Mouse (Mus musculus) frontal cortex, postnatal 25 days (tissue): ENCODE measurements around the gene Pnpla1.
"Not testable (repeated sequence)": the region's sequence is repeated elsewhere in the genome, so short reads cannot be mapped to it uniquely, and the experiment has no call there.

Experiments
- DNase-seq, 2 experiments: peaks; one replicate each; pipeline ENCODE4 v3.0.0; 2022; ENCODE audit warnings: low spot score in 2 of 2

The Pnpla1 gene

GRCm38 (mm10) chr17:28858205-28858604 lies at the start of gene Pnpla1:
Pnpla1 (plus strand) TSS chr17:28858411.
- DNase-seq: no peak

GRCm38 (mm10) chr17:28808714-28809113 lies 49.5 kb upstream of the Pnpla1 start:
- no peak for DNase-seq

GRCm38 (mm10) chr17:28809175-28809831 lies 48.9 kb upstream of the Pnpla1 start:
- DNase-seq: no peak

- no peak for DNase-seq
These were observed 45.9 kb upstream of the Pnpla1 start for GRCm38 (mm10) chr17:28812345-28812744.

GRCm38 (mm10) chr17:28814529-28815097 lies 43.6 kb upstream of the Pnpla1 start:
- no peak for DNase-seq

GRCm38 (mm10) chr17:28815384-28816004 lies 42.7 kb upstream of the Pnpla1 start:
- no peak for DNase-seq

- DNase-seq: not testable (repeated sequence)
These were observed 41.9 kb upstream of the Pnpla1 start for GRCm38 (mm10) chr17:28816326-28816725.

GRCm38 (mm10) chr17:28816875-28817811 lies 41.1 kb upstream of the Pnpla1 start:
- DNase-seq: no peak

GRCm38 (mm10) chr17:28820189-28820588 lies 38.0 kb upstream of the Pnpla1 start:
- no peak for DNase-seq

- no peak for DNase-seq
These were observed 35.0 kb upstream of the Pnpla1 start for GRCm38 (mm10) chr17:28823004-28823745.

GRCm38 (mm10) chr17:28823749-28824148 lies 34.5 kb upstream of the Pnpla1 start:
- DNase-seq: no peak

GRCm38 (mm10) chr17:28824896-28825295 lies 33.3 kb upstream of the Pnpla1 start:
- DNase-seq: peak in 1 of 2 experiments; percentile 22

GRCm38 (mm10) chr17:28825359-28826041 lies 32.7 kb upstream of the Pnpla1 start:
- no peak for DNase-seq

GRCm38 (mm10) chr17:28827665-28828231 lies 30.5 kb upstream of the Pnpla1 start:
- DNase-seq: no peak

GRCm38 (mm10) chr17:28829120-28829519 lies 29.1 kb upstream of the Pnpla1 start:
- DNase-seq: no peak

- no peak for DNase-seq
These were observed 27.1 kb upstream of the Pnpla1 start for GRCm38 (mm10) chr17:28831065-28831464.

- no peak for DNase-seq
These were observed 26.2 kb upstream of the Pnpla1 start for GRCm38 (mm10) chr17:28832040-28832439.

- DNase-seq: no peak
These were observed 25.3 kb upstream of the Pnpla1 start for GRCm38 (mm10) chr17:28832875-28833274.

GRCm38 (mm10) chr17:28834676-28835075 lies 23.5 kb upstream of the Pnpla1 start:
- DNase-seq: no peak

GRCm38 (mm10) chr17:28837840-28838239 lies 20.4 kb upstream of the Pnpla1 start:
- DNase-seq: no peak
